Mouse (Mus musculus) CH12.LX (cell line): ENCODE measurements around the gene Mrgprh. TPM values are rescaled to one million over a fixed set of nuclear protein-coding genes. Genes with fewer than 3 reads are reported as not detected.
A peak's percentile ranks its signal among the peaks of the same experiment; 100 is the strongest.

Experiments
- DNase-seq: peaks from one replicate; pipeline ENCODE4 v3.0.0-alpha.2; 2013; ENCODE audit errors: extremely low read depth
- H3K27ac ChIP-seq: 2 replicates; pipeline ENCODE4 v1.5.1; 2012; ENCODE audit warnings: low read depth, mild to moderate bottlenecking, control low read depth, moderate library complexity; ENCODE audit not compliant: insufficient read depth
- H3K27me3 ChIP-seq: replicated peaks from 2 replicates; pipeline ENCODE3; 2012; ENCODE audit warnings: inconsistent platforms
- H3K36me3 ChIP-seq, 2 experiments: replicated peaks in 1 of 2; 2 replicates each; pipeline versions ENCODE3 to v1.6.1; 2012; ENCODE audit warnings: inconsistent platforms in 1 of 2, low read length in 1 of 2, mild to moderate bottlenecking in 1 of 2, mixed read lengths in 1 of 2, moderate library complexity in 1 of 2; ENCODE audit not compliant: control insufficient read depth in 1 of 2, insufficient read depth in 1 of 2
- H3K4me1 ChIP-seq, 2 experiments: 2 replicates each; pipeline ENCODE4 v1.6.1; 2012; ENCODE audit warnings: inconsistent platforms in 1 of 2, moderate library complexity in 1 of 2; ENCODE audit not compliant: insufficient read depth in 2 of 2, control insufficient read depth in 1 of 2
- H3K4me2 ChIP-seq: 2 replicates; pipeline ENCODE4 v1.6.1; 2012; ENCODE audit warnings: low read depth, mild to moderate bottlenecking, control low read depth; ENCODE audit not compliant: poor library complexity, insufficient read depth, severe bottlenecking
- H3K4me3 ChIP-seq, 3 experiments: fragments of 150-350 bp in 1 of 3; sonication (generic) in 1 of 3; replicated peaks in 1 of 3; 2 replicates each; pipeline versions ENCODE3 to v1.5.1; 2011 to 2012; ENCODE audit warnings: low read depth in 2 of 3, low read length in 2 of 3, mild to moderate bottlenecking in 2 of 3, moderate library complexity in 2 of 3, control low read depth in 1 of 3, improper control_type of control experiment in 1 of 3, inconsistent platforms in 1 of 3, mixed read lengths in 1 of 3; ENCODE audit not compliant: poor library complexity in 1 of 3
- H3K79me2 ChIP-seq: replicated peaks from 2 replicates; pipeline ENCODE4 v1.6.1; 2012; ENCODE audit warnings: mild to moderate bottlenecking, moderate library complexity; ENCODE audit not compliant: control insufficient read depth, poor library complexity, insufficient read depth, severe bottlenecking; ENCODE audit errors: extremely low read depth
- H3K9ac ChIP-seq: 2 replicates; pipeline ENCODE4 v1.6.1; 2012; ENCODE audit warnings: low read depth, mild to moderate bottlenecking, control low read depth, moderate library complexity; ENCODE audit not compliant: insufficient read depth
- H3K9me3 ChIP-seq: replicated peaks from 2 replicates; pipeline ENCODE3; 2012; ENCODE audit warnings: low read length, inconsistent platforms, mixed read lengths
- IRF4 ChIP-seq: IDR thresholded peaks from 2 replicates; pipeline ENCODE4 v1.6.1; 2014; ENCODE audit warnings: low read depth, mild to moderate bottlenecking, inconsistent platforms, low read length, improper control_type of control experiment
- POLR2AphosphoS2 ChIP-seq: IDR thresholded peaks from 2 replicates; pipeline ENCODE4 v1.6.1; 2011; ENCODE audit warnings: low read depth, low read length, improper control_type of control experiment
- ZKSCAN1 ChIP-seq: IDR thresholded peaks from 2 replicates; pipeline ENCODE4 v1.6.1; 2012; ENCODE audit warnings: low read depth, inconsistent platforms, low read length, improper control_type of control experiment, borderline replicate concordance
- ZMIZ1 ChIP-seq: IDR thresholded peaks from 2 replicates; pipeline ENCODE4 v1.6.1; 2012; ENCODE audit warnings: low read depth, mild to moderate bottlenecking, inconsistent platforms, low read length, improper control_type of control experiment
- dilution Hi-C: fragments of 300-500 bp; cut with MboI; formaldehyde crosslinking; loops from 2 replicates; pipeline ENCODE4 v1.14.3; 2020; ENCODE audit warnings: low sequenced_read_pairs; ENCODE audit not compliant: extremely low pct_unique_long_range_greater_than_20kb, extremely low pct_ligation_motif_present
- in situ Hi-C: fragments of 300-500 bp; cut with MboI; formaldehyde crosslinking; loops from 3 replicates; pipeline ENCODE4 v1.14.3; 2019; ENCODE audit warnings: low sequenced_read_pairs, low pct_ligation_motif_present, low pct_unique_long_range_greater_than_20kb, mixed read lengths
- polyA plus RNA-seq: library from polyadenylated mRNA; unstranded; fragments of >175 nt; gene quantifications from 2 replicates; pipeline ENCODE4 v1.2.1, GENCODE M21; 2012; ENCODE audit warnings: low read depth; ENCODE audit not compliant: insufficient read length
- total RNA-seq, 2 experiments: library from RNA; depleted of rRNA; stranded (reverse); fragments of 300-350 nt in 1 of 2; fragments of >200 nt in 1 of 2; gene quantifications; 2 replicates each; pipeline ENCODE4 v1.2.3; 2012 to 2014

Mrgprh gene
- total and polyA plus RNA-seq, 3 experiments, result not detected

- in situ Hi-C loops (no loop called here), dilution Hi-C loops (no loop called here)
- H3K4me2 ChIP-seq, result no peak overlapping the region
- no peak overlapping the region for H3K9ac ChIP-seq
- H3K27me3 ChIP-seq, result no peaks in the 10 kb centered on the region
- no peak for DNase-seq
- no peaks in the 10 kb centered on the region for H3K9me3 ChIP-seq
- no peak overlapping the region for H3K27ac ChIP-seq
- peaks cover 0 to 7% of the 10 kb centered on the region in 2 experiments; a peak in 1 of 4 replicates for H3K4me1 ChIP-seq
- no peak overlapping the region for H3K4me3 ChIP-seq
- H3K36me3 ChIP-seq, result peaks cover 44 to 66% of the 10 kb centered on the region in 2 experiments
- TF ChIP-seq IRF4 (no peak), ZKSCAN1 (no peak), ZMIZ1 (0 out of 2 replicates have a peak, but pooled peaks have one; percentile 37), POLR2AphosphoS2 (0 out of 2 replicates have a peak, but pooled peaks have one; percentile 9)
- 0 out of 2 replicates have a peak, but pooled peaks cover 2% of the 10 kb centered on the region for H3K79me2 ChIP-seq
These were observed 49.9 kb downstream of the Mrgprh start for GRCm38 (mm10) chr17:12925703-12926180.

Other genes starting within 250 kb of the Mrgprh start
- gene Slc22a1, start 200.2 kb upstream of the Mrgprh start, total RNA-seq (2012; rRNA removed), result 0.64 and 0.80 TPM in 2 replicates
- 1.1 TPM in 1 of 2 replicates, not detected in the other for gene Slc22a1, start 200.2 kb upstream of the Mrgprh start, total RNA-seq (2014; rRNA removed)
- 0.76 and 1.2 TPM in 2 replicates for gene Slc22a1, start 200.2 kb upstream of the Mrgprh start, polyA plus RNA-seq
- gene Igf2r, start 106.4 kb upstream of the Mrgprh start, total RNA-seq (2012; rRNA removed), result 57.5 and 61.8 TPM in 2 replicates
- gene Igf2r, start 106.4 kb upstream of the Mrgprh start, total RNA-seq (2014; rRNA removed), result 25.6 and 27.8 TPM in 2 replicates
- 32.3 and 34.6 TPM in 2 replicates for gene Igf2r, start 106.4 kb upstream of the Mrgprh start, polyA plus RNA-seq
- not detected in 2 replicates for gene Mas1, start 7.9 kb upstream of the Mrgprh start, total RNA-seq (2012; rRNA removed)
- gene Mas1, start 7.9 kb upstream of the Mrgprh start, total RNA-seq (2014; rRNA removed), result not detected in 2 replicates
- 0.19 TPM in 1 of 2 replicates, not detected in the other for gene Mas1, start 7.9 kb upstream of the Mrgprh start, polyA plus RNA-seq
- gene Pnldc1, start 34.2 kb downstream of the Mrgprh start, total RNA-seq (2012; rRNA removed), result 0.25 and 0.84 TPM in 2 replicates
- gene Pnldc1, start 34.2 kb downstream of the Mrgprh start, total RNA-seq (2014; rRNA removed), result 0.11 and 0.19 TPM in 2 replicates
- 0.90 and 1.2 TPM in 2 replicates for gene Pnldc1, start 34.2 kb downstream of the Mrgprh start, polyA plus RNA-seq
- 540 and 569 TPM in 2 replicates for gene Tcp1, start 39.7 kb downstream of the Mrgprh start, total RNA-seq (2012; rRNA removed)
- 951 and 1,060 TPM in 2 replicates for gene Tcp1, start 39.7 kb downstream of the Mrgprh start, total RNA-seq (2014; rRNA removed)
- gene Tcp1, start 39.7 kb downstream of the Mrgprh start, polyA plus RNA-seq, result 560 and 726 TPM in 2 replicates
- 132 and 184 TPM in 2 replicates for gene Mrpl18, start 40.3 kb downstream of the Mrgprh start, total RNA-seq (2012; rRNA removed)
- gene Mrpl18, start 40.3 kb downstream of the Mrgprh start, total RNA-seq (2014; rRNA removed), result 197 and 223 TPM in 2 replicates
- 150 and 153 TPM in 2 replicates for gene Mrpl18, start 40.3 kb downstream of the Mrgprh start, polyA plus RNA-seq
- 12.7 and 14.7 TPM in 2 replicates for gene Acat3, start 64.6 kb downstream of the Mrgprh start, total RNA-seq (2012; rRNA removed)
- gene Acat3, start 64.6 kb downstream of the Mrgprh start, total RNA-seq (2014; rRNA removed), result 0.31 and 1.4 TPM in 2 replicates
- gene Acat3, start 64.6 kb downstream of the Mrgprh start, polyA plus RNA-seq, result 0.77 and 1.00 TPM in 2 replicates
- 58.6 and 67.1 TPM in 2 replicates for gene Acat2, start 84.7 kb downstream of the Mrgprh start, total RNA-seq (2012; rRNA removed)
- gene Acat2, start 84.7 kb downstream of the Mrgprh start, total RNA-seq (2014; rRNA removed), result 115 and 128 TPM in 2 replicates
- gene Acat2, start 84.7 kb downstream of the Mrgprh start, polyA plus RNA-seq, result 48.6 and 48.8 TPM in 2 replicates
- gene Wtap, start 118.1 kb downstream of the Mrgprh start, total RNA-seq (2012; rRNA removed), result 54.1 and 70.0 TPM in 2 replicates
- 129 and 136 TPM in 2 replicates for gene Wtap, start 118.1 kb downstream of the Mrgprh start, total RNA-seq (2014; rRNA removed)
- gene Wtap, start 118.1 kb downstream of the Mrgprh start, polyA plus RNA-seq, result 88.9 and 119 TPM in 2 replicates
- 72.1 and 75.6 TPM in 2 replicates for gene Sod2, start 130.8 kb downstream of the Mrgprh start, total RNA-seq (2012; rRNA removed)
- gene Sod2, start 130.8 kb downstream of the Mrgprh start, total RNA-seq (2014; rRNA removed), result 101 and 103 TPM in 2 replicates
- 81.3 and 89.2 TPM in 2 replicates for gene Sod2, start 130.8 kb downstream of the Mrgprh start, polyA plus RNA-seq
- 5.6 and 6.1 TPM in 2 replicates for gene Gpr31b, start 176.3 kb downstream of the Mrgprh start, total RNA-seq (2012; rRNA removed)
- 3.2 and 3.3 TPM in 2 replicates for gene Gpr31b, start 176.3 kb downstream of the Mrgprh start, total RNA-seq (2014; rRNA removed)
- 7.8 and 8.0 TPM in 2 replicates for gene Gpr31b, start 176.3 kb downstream of the Mrgprh start, polyA plus RNA-seq
- gene Tcp10b, start 185.1 kb downstream of the Mrgprh start, total RNA-seq (2012; rRNA removed), result 0.13 TPM in 1 of 2 replicates, not detected in the other
- not detected in 2 replicates for gene Tcp10b, start 185.1 kb downstream of the Mrgprh start, total RNA-seq (2014; rRNA removed)
- not detected in 2 replicates for gene Tcp10b, start 185.1 kb downstream of the Mrgprh start, polyA plus RNA-seq